Mouse (Mus musculus) left cerebral cortex, adult 9 months (tissue): ENCODE measurements around the gene Tmem235.
"Not testable (repeated sequence)": the region's sequence is repeated elsewhere in the genome, so short reads cannot be mapped to it uniquely, and the experiment has no call there.

Experiments used
- DNase-seq, 2 experiments: peaks; one replicate each; pipeline ENCODE4 v3.0.0; 2022; ENCODE audit warnings: low spot score in 2 of 2

Tmem235 gene

DNA sequence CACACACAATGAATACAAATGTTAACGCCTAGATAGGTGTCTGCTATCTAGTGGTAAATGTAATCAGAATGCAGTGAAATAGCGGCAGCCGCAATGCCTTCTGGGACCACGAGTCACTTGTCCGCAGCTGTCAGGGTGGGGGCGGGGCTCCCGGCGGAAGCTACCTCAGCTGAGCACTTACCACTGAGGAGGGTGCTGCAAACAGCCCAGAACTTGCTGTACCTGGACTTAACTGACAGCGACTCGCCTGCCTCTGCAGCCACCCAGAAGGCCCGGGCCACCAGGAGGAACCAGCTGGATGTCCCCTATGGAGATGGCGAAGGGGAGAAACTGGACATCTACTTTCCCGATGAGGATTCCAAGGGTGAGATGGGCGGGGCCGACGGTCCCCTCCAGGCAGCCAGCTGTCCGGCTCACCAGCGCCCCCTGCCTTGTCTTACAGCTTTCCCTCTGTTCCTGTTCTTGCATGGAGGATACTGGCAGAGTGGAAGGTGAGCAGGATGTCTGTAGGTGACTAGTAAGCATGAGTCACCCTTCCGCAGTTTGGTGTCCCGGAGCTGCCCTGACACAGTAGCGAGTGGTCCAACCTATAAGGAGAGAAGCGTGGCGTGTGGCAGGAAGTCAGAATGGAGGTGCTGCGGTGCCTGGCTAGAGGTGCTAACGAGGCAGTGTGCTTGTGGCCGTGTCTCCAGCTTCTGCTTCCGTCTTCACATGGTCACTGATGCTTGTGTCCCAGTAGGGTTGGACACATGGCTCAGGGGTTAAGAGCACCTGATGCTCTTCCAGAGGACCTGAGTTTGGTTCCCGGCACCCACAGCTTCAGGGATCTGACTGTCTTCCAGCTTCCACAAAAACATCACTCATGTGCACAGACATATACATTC is 28.2 kb upstream of the Tmem235 start:
- DNase-seq = peak in 1 of 2 experiments; percentile 72

DNA sequence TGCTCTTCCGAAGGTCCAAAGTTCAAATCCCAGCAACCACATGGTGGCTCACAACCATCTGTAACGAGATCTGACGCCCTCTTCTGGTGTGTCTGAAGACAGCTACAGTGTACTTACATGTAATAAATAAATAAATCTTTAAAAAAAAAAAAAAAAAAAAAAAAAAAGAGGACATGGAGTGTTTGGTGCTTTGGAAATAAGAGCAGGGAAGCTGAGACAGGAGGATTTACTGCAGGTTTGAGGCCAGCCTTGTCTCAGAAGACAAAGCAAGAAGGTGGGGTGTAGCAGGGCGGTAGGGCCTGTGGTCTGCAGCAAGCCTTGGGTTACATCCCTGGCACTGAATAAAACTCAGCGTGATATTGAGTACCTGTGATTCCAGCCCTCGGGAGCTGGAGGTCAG is 27.0 kb upstream of the Tmem235 start:
- DNase-seq = not testable (repeated sequence)

DNA sequence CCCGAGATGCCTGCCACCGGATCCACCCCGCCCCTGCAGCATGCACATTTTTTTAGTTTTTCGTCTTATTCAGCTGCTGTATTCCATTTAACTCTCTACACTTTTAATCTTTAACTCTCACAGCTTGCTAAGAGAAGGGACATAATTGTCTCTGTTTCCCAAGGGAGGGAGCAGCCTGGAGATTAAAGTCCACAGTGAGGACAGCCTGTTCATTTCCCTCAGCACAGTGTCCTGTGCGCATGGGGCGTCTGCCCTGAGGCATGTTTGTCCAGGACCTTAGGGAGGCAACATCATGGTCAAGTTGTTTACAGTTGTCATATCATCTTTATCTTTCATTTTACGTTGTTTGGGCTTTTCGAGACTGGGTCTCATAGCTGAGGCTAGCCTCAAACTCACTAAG is 26.5 kb upstream of the Tmem235 start:
- DNase-seq = no peak

DNA sequence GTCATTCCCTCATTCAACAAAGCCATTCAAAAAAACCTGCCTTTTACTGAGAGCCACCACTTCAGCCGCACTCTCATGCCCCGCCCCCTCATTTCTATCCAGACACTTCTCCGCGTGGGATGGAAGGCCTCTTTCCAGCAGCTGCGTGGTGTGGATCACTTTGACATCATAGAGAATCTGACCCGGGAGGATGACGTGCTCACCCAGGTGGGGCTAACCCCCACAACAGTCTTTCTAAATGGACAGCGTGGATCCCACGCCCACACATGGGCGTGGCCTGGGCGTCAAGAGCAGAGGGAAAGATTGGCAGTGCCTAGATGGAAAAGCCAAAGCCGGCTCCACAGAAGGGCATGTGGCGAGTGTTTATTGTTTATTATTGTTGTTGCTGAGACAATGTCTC is 24.2 kb upstream of the Tmem235 start:
- DNase-seq = peak in 1 of 2 experiments; percentile 66

DNA sequence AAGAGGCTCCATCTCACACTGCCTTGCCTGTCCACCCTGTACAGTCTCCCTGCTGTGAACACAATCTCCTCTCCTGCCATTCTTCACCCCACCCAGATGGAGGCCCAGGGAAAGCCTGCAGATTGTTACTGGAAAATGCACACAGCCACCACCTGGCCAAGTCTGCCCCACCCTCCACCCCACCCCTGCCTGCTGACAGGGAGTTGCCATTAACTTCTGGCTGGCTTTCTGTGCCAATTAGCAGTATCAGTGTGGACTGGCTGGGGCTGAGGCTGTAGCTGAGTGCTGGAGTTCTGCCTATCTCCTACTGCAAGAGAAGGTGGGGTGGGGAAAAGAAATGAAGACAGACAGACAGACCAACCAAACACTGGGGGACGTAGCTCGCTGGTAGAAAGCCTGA is 22.0 kb upstream of the Tmem235 start:
- no peak for DNase-seq

DNA sequence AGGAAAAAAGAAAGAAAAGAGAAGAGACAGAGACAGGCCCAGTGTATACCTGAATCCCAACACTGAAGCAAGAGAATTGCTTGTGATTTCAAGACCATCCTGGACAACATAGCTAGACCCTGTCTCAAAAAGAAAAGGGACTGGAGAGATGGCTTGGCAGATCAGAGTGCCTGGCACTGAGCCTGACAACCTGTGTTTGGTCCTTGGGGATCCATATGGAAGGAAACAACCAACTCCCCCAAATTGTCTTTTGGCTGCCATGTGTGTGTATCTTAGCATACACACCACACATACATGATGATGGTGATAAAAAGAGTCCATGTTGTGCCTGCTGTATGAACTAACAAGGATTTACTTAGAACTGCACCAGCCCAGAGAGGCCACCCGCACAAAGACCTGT is 21.5 kb upstream of the Tmem235 start:
- no peak for DNase-seq

DNA sequence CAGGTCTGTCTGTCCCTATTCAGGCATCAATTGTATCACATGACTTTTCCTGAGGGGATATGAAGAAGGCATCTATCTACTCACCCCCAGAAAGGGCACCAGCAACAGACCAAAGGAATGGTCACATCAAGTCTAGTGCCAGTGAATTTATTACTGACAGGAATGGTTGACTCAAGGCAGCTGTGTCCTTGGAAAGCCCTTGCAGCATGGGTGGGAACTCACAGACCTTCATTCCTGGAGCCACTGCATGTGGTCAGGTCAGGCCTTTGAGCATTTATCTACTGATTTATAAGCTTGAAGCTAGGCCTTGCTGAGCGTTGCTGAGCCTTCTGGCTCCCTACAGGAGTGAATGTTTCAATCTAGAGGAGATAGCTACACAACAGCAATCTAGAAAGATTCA is 19.6 kb upstream of the Tmem235 start:
- DNase-seq = no peak

DNA sequence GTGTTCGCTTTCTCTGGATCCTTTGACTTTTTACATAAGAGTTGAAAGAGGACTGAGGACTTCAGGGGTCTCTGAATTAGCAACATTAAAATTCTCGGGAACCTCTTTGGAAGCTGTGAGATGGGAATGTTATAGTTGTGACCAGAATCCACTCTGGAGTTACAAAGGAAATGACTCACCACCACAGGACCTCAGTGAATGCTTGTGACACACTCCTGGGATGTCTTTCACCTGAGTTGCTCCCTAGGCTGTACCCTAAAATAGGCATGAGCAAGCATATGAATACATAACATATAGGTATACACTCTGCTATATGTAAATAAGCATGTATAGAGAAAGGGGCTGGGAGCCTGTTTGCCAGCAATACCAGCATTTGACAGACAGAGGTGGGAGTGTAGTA is 17.1 kb upstream of the Tmem235 start:
- no peak for DNase-seq

DNA sequence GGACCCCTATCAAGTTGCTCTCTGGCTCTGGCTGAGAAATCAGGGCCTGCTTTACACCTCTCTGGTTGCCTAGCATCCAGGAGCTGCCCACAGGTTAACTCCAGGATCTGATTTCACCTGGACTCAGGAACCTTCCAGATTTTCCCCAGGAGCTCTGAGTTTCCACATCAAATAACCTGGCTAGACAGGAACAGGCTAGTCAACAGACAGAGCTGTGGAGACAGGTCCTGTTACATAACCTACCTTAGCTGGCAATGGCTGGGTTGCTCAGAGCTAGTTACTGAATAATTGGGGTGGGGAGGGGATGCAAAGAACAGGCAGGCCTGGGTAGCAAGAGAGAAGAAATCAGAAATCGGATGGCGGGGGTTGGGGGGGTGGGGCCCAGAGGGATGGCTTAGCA is 15.6 kb upstream of the Tmem235 start:
- DNase-seq = no peak

DNA sequence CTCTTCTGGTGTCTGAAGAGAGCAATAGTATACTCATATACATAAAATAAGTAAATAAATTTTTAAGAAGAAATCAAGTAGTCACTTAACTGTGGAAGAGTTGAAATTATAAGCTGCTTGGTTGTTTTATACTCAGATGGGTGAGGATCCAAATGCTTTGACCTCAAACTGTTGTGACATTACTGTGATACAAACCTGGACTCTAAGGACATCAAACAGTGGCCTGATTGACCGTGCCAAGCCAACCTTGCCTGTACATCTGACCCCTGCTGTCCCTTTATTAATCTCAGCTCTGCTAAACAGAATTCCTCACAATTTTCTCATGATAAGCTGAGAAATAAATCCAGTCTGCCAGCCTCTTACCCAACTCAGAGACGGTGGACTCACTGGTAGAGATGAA is 14.9 kb upstream of the Tmem235 start:
- DNase-seq = no peak

DNA sequence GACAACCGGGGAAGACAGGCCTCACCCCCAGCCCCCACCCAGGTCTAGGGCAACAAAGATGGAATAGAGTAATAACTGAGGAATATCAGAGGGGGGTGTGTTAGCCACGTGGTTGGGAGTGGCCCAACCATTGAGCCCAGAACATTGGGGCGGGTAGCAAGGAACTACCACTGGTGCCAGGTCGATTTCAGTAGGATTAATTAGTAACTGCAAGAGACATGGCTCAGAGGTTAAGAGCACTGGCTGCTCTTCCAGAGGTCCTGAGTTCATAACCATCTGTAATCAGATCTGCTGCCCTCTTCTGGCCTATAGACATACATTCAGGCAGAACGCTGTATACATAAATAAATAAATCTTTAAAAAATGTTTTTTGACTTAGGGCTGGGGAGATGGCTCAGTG is 13.9 kb upstream of the Tmem235 start:
- DNase-seq = no peak

DNA sequence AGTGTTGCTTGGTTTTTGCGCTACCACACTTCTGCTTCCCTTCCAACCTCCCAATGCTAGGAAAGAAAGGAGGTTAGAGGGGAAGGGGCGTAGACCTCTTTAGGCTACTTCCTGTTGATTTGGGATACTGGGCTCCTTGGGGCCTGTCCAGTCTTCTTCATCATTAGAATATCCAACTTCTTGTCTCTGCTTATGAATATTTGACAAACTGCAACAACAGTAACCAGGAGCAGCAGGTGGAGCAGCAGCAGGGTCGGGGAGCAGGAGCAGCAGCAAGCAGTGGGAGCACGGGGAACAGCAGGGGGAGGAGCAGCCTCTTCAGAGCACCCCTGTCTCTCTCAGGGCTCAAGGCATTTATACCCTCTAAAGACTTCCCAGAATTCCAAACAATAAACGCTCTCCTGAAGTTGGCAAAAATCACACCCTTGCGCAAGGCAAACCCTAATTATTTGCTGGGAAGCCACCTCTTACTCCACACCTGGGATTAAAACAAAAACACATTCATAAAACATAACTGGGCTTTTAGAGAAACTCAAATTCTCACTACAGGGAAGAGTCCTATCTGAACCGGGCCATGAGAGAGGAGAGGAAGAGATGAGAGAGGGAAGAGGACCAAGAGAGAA is 12.8 kb upstream of the Tmem235 start:
- no peak for DNase-seq

DNA sequence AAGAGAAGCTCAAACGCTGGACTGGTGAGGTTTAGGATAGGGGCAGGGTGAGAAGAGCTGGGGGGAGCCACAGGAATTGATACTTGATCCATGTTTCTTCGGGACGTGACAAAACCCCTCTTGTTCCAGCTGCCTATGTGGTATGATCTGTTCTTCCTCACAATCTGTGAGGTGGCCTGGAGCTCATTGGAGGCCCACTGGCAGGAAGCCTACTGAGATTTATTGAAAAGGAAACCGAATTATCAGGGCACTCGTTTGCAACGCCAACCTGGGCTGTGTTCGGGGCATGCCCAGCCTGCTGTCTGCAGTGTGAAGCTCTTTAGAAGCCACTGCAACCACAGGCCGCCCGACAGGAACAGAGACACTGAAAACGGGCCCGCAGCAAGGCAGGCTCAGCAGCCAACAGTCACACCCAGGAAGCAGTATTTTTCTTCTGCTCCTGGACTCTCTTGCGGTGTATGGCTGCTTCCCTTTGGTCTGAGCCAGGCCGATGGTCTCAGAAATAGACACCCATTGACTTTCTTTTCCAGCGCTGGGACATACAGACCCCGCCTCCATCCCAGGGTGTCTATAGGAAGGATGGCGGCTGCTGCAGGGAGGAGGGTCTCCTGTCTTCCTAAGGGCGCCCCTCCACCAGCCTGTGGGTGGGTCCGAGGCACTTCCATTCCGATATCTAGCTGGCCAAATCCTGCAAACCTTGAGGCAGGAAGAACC is 12.1 kb upstream of the Tmem235 start:
- peak in 1 of 2 experiments; percentile 48 for DNase-seq

DNA sequence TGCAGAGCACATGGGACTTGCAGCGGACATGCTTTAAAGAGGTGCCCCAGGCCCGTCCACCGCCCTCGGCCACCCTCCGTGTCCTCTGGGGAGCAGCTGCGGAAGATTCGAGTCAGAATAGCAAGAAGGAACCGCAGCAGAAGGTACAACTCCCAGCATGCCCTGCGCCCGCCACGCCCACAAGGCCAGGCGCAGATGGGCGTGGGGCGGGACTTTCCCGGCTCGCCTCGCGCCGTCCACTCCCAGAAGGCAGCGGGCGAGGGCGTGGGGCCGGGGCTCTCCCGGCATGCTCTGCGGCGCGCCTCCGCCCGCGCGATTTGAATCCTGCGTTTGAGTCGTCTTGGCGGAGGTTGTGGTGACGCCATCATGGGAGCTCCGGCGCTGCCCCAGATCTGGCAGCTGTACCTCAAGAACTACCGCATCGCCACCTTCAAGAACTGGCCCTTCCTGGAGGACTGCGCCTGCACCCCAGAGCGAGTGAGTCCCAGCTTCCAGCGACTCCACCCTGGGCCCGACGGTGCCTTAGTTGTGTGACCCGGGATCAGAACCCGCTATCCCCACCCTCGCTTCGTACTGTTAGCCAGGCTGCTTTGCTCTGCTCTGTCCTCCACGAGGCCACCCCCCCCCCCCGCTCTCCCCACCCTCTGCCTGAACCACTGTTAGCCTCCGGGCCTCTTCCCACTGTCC is 11.4 kb upstream of the Tmem235 start, which contains the start of gene Birc5:
Birc5 (plus strand) TSS at position 267 of the 687 bp plus-strand sequence.
- DNase-seq = peak; percentile 88 to 94

DNA sequence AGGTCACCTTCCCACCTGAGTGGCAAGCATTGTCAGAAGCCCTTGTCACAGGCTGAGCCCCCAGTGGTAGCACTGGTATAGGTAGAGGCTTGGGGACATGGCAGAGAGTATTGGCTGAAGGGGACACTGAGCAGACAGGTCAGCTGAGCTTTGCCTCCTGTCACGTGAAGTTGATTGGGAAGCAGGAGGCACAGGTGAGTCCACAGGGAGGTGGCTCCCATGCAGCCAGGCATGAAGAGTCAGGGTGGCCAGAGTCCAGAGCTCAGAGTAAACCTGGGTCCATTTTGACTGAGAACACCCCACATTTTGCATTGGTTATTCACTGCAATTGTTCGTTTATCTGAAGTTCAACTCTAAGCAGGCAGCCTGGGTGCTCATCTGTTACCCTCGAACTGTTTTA is 7.7 kb upstream of the Tmem235 start:
- no peak for DNase-seq

DNA sequence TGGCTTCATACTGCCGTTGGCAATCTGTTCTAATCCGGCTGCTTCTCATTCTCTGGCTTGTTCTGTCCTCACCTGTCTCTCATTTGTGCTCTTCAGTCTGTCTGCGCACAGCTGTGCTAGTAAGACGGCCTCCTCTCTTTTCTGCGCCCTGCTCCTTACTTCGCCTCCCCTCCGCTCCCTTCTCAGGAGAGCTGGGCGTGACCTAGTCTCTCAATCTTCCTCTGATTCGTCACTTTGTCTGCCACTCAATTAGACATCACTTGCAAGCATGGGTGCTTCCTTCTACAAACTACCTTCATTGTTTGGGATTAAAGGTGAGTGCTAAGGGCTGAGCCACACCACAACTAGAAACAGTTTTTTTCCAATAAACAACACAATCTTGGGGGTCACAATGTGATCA is 6.3 kb upstream of the Tmem235 start:
- no peak for DNase-seq

DNA sequence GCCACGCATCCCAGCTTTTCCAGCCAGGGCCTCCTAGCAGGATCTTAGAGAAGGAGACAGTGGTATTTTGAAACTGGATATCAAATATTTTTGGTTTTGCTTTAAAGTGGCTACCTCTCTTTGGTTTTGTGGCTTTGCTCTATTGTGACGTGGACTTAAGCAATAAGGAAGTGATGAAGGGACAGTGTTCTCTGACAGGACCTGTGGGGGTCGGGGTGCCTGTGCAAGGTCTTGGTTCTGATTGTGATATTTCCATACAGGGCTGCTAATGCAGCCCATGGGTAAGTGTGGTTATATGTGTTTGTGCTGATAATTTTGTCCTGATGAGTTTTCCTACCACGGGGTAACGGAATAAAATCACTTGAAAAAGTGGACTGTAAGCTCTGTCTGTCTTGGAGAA is 5.2 kb upstream of the Tmem235 start:
- DNase-seq = no peak

DNA sequence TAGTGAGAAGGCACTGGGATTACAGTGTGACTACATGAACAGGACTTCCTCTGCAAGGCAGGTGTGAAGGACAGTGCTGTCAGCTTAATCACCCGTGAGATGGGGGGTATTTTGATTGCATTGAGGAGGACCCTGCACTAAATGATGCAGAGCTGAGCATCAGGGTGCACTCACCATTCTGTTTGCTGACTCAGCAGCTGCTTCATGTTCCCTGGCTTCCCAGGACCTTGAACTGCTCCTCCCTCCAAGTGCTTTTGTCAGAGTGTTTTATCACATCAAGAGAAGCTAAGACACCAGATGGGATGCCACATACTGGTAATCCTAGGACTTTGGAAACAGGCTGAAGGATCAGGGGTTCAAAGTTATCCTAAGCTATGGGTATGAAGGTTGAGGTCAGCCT is 4.6 kb upstream of the Tmem235 start:
- DNase-seq = no peak

DNA sequence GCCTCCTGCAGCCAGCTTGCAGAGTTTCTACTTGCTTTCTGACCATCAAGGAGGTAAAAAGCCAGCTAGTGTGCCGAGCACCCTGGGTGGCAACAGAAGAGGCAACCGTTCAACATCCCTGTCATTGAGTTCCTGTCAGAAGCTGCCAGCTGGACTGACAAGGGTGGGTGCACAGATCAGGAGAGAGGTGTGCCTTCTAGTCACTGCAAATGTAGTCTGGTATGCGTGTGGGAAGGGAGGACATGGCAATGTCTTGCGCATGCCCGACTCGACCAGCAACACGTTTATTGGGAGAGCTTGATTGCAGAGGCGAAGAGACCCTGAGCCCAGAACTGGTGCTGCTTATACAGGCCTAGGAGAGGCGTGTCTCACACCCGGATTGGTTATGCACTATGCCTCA is 3.1 kb upstream of the Tmem235 start:
- no peak for DNase-seq

DNA sequence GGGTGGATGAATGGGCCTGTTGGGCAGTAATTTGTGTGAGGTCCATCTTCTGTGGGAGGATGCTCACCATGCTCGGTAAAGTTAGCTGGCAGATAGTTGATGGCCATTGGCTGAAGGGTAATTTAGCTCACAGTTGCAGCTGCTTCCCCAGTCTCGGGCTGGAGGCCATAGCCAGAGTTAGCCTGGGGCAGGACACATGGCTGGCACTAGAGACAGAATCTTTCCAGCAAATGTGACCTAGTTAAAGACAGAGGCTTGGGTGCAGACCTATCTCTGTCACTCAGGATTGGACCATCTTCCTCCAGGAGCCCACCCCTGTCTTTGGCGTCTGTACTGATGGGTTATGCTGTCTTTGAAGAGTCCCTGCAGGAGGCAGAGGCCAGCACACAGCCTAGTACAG is 2.2 kb upstream of the Tmem235 start:
- DNase-seq = no peak

DNA sequence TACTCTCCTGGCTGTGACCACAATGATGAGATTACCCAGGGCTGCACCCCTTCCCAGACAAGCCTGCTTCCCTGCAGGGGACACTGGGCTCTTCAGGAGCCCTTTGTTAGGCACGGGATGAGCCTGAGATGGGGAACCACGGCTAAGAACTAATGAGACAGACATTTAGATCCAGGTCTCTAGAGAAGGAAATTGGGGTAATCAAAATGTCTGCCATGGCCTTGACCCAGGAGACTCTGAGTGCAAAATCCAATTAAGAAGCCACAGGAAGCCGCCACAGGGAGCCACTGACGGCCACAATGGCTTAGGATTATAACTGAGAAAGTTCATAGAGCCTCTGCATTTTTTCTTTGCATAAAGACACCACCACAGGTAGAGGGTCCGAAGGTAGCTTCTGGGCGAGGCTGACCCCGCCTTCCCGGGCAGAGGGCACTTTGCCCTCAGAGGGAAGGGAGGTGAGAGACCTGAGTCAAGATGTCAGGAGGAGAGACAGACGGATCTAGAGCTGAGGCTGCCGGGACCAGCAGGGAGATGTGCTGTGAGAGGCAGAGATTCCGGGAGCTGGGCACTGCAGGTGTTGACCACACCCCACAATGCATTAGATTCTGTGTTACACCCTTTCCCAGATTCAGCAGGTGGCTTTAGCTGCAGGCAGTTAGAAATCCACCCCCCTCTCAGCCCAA is 2.8 kb downstream of the Tmem235 start:
- DNase-seq = no peak

DNA sequence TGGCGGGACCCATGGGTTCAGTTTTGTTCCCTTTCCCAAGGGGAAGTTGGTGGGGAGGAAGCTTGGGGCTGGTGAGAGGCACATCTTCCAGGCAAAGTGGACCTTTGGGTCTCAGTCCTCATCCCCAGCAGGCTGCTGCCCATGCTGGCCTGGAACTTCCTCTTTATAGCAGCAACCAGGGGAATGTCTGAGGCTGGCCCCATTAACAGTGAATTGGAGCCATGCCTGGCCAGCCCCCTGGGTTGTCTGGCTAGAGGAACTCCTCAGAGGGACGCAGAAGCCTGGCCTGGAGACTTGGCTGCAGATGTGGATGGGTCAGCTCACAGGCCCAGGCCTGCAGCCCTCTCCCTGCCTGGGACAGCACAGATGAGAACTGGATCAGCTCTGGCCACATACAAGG is 4.3 kb downstream of the Tmem235 start:
- DNase-seq = no peak
